Mouse (Mus musculus) adrenal gland (tissue): ENCODE measurements around the gene Rab3il1.

Experiments
- intact Hi-C: fragments of 180-260 bp; cut with DNase I; formaldehyde crosslinking; loops from one replicate; pipeline ENCODE4 v1.15.1; 2025

Rab3il1 gene

DNA sequence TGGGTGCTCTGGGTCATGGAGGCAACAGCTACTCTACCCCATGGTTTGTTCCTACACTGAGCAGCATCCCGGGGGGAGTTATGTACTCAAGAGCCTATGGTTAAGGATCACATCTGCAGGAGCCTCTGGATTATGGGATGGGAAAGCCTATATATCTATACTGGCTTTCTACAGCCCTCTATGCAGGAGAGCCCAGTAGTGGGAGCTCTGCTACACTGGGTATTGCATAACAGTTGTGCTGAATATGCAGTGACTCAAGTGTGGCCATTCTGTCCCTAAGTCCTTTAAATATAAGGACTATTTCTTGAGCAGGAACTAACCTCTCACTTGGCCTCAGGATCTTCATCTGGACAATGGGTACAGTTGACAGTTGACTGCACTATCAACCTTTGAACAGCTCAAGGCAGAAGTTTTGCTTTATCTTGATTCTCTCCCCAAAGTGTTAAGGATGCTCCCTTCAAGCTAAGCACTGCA lies 56.9 kb downstream of the Rab3il1 start:
- intact Hi-C loops = no loop called here

DNA sequence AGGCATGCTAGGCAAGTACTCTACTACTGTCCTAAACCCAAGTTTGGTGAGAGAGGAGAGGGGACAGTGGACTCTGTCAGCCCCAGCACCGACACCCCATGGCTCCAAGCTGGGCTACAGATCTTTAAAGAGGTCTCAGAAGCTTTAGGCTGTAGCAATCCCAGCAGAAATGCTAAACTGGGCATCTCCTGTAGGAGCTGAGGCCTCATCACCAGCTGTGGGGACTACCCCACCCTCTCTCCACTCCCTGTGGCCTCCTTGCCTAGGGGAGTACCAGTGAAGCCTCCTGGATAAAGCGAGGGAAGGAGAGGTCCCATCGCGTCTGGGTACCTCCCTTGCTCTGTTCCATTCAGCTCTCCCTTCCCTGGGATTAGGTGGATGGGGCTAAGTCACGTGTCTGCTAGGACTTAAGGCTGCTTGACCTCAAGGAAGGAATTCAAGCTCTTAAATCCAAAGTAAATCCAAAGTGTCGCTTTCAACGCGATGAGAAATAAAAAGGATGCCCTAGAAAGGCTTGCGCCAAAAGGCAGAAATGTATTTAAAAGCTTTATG lies 57.5 kb downstream of the Rab3il1 start:
- intact Hi-C loops = no loop called here

DNA sequence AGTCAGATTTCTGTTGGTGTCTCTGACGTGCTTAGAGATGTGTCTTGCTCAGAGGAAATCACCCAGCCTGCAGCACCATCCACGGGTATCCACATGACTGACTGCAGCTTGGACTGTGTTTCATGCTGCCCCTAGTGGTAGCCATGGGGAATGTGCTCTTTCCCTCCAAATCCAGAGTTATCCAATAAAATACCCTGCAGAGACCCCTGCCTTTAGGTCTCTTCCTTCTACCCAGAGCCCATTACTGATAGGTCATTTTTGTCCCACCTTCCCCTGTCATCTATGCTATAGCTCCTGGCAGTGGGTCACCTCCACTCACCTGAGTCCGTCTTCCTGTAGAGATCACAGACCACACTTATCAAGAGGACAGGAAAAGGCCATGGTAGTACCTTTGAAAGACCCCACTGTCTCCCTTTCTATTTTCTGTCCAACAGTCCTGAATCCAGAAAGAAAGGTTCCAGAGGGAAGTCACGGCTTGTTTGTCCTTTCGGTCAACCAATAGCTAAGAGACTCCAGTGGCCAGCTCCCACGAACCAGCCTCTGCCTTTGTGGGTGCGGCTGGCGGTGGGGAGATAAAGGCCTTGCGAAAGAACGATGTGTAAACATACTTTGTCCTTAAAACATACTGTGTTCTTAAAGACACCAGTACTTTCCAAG lies 58.6 kb downstream of the Rab3il1 start:
- intact Hi-C loops = loop anchor here (5.0 kb wide), 1 partner anchor 37 kb away; no protein-coding TSS in a partner anchor

DNA sequence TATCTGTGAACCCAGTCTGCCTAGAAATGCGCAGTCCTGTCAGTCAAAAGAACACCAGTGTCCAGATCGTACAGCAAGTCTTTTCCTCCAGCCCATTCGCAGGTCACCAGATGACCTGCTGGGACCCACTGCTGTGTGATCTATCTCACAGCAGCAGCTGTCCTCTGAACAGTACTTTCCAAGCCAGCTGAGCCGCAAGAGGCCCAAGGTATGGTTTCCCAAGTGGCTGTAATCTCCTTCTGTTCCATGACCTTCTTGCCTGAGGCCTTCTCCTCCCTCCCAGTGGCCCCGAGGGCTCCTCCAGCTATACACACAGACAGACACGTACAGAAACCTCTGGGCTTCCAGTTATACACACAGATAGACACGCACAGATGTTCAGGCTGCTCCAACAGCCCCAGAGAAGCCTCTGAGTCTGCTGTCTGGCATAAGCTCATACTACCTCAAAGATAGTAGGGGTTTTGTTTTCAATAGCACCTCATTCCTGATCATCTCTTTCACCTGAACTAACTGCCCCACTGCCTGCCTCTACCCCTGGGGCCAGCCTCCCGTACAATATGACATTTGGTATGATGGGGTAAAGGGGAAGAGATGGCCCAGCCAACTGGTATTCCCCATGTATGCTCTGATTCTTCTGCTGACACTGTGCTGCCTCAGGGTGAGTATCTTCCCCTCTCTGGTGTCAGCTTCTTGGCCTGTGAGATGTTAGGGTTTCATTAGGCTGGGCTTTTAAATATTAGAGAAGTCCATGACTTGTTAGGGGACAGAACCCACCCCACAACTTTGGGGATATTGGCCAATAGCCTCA lies 59.5 kb downstream of the Rab3il1 start:
- intact Hi-C loops = loop anchor here (5.0 kb wide), 1 partner anchor 36 kb away; no protein-coding TSS in a partner anchor

DNA sequence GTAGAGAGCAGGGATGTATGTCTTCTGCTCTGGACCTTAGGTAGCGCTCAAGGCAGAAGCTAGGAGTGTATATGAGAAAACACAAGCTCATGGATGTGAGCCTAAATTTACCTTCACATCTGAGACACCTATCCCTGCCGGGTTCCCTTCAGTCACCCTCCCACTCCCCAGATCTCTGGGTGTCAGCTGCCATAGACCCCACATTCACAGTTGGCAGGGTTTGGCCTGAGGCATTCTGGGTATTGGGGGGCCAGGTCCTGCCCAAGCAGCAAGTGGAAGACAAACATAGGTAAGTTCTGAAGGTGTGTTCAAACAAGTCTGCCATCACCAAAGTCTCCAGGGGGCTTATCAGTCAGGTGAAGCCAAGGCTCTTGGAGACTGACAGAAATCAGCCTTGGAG lies 60.2 kb downstream of the Rab3il1 start:
- intact Hi-C loops = loop anchor here (5.0 kb wide), 1 partner anchor 36 kb away; no protein-coding TSS in a partner anchor

DNA sequence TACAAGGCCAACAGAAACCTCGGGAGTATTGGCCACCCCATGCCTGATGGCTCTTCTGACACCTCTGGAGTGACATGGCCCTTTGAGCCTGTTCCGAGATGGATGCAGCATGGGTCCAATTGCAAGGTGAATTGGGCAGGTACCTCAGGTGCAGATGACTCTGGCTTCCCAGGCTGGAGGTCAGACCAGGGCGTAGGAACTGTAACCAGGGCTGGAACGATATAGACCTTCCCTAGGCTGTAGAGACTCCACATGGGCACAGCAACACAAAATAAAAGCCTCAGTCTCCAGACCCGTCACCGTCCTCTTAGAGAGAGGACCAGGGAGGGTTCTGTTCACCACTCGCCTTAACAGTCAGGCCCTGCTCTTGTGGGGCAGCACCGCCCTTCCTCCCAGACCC lies 60.8 kb downstream of the Rab3il1 start:
- intact Hi-C loops = loop anchor here (5.0 kb wide), 1 partner anchor 35 kb away; no protein-coding TSS in a partner anchor

DNA sequence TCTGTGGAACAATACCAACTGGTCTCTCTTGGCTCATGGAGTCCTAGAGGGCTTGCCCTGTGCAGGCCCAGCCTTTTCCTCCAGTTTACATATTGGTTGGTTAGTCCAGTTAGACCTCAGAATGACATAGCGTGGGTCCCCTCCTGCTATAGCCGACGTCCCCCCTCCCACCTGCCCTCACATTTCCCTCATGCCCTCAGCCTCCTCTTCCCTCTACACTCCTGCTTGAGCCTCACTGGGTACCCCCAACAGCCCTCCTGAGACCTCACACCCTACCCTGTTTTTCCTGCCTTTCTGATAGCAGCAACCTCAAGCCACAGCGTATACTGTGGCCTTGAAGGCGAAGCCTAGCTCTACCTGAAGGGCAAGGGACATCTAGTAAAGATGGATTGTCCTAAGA lies 61.4 kb downstream of the Rab3il1 start:
- intact Hi-C loops = loop anchor here (5.0 kb wide), 1 partner anchor 34 kb away; no protein-coding TSS in a partner anchor

DNA sequence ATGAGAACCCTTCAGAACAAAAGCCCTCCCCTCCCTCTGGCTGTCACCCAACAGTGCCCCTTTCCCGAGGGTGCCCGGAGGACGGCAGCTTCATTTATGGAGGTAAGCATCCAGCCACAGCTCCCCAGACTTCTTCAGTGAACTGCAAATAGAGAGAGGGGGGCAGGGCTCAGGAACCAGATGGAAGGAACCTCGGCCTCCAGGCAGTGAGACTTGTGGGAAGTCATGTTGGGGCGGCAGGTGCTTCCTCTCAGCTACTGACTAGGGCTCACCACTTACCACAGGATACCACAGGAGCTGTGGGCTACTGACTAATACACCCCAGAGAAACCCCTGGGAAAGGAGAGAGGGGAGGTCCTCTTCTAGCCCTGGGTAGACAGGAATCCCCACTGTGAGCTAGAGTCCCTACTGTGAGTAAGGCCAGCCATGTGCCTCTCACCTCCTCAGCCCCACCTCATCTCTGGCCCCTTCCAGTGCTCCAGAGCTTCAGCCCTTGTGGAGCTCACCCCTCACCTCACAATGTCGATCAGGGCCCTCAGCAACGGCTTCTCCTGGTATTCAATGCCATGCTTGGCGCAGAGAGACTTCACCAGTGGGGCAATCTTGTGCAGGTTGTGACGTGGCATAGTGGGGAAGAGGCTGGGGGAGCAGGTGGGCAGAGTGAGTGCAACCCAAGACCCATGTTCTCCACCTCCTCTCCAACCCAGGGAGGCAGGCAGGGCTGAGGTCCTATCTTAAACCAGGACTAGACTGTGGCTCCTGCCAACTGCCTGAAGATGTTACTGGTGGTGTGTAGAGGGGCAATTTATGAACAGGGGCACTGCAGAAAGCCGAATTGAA lies 62.9 kb downstream of the Rab3il1 start:
- intact Hi-C loops = loop anchor here (5.0 kb wide), 1 partner anchor 33 kb away; no protein-coding TSS in a partner anchor

DNA sequence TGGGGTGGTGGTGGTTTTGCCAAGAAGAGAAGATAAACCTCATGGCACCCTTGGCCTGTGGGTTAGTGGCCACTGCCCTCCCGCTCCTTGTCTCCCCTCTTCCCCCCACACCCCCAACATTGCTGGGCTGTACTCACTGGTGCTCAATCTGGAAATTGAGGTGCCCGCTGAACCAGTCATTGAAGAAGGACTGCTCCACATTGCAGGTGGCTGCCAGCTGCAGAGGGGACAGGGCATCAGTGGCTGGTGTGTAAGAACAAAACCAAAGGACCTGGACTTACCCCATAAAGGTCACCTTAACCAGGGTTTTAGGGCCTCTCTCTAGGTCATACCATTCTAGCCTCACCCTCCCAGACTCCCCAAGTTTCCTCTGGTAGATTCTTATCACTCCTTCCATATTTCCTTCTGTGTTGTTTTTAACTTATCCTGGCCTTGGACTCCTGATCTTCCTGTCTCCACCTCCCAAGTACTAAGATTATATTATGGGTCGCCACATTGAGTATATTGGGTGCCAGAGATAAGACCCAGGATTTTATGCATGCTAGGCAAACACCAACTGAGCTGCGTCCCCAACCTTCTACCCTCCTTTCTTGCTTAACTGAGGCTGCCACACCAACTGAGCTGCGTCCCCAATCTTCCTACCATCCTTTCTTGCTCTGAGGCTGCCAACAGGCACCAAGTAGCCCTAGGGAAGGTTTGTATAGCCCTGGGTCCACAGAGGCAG lies 64.2 kb downstream of the Rab3il1 start:
- intact Hi-C loops = no loop called here

DNA sequence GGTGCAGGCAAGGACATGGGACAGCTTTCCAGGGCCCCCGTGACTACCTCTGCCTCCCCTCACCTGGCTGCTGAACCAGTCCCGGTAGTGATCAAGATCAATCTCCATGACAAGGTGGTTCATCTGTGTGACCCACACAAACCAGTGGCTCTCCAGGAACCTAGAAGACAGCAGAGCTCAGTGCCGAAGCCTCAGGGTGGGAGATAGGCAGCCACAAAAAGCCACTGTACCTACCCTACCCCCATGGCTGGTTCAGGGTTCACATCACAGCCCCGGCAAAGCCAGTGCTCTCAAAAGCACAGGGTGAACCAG lies 64.7 kb downstream of the Rab3il1 start:
- intact Hi-C loops = no loop called here

DNA sequence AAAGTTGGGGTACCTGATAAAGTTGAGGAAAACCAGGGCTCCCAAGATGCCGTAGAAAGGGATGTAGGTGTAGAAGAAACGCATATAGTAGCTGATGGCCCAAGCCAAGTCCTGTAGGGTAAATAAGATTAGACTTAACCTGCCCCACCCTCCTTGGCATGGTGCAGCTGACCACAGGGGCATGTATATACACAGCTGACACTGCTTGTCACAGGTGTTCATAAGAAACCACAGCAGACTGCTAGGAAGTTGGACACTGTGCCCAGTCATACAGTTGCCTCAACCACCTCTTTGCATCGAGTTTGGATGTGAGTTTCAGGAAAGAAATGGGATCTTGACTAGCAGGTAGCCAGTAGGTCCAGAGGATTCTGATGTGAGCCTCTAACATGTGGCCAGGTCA lies 65.0 kb downstream of the Rab3il1 start:
- intact Hi-C loops = no loop called here

DNA sequence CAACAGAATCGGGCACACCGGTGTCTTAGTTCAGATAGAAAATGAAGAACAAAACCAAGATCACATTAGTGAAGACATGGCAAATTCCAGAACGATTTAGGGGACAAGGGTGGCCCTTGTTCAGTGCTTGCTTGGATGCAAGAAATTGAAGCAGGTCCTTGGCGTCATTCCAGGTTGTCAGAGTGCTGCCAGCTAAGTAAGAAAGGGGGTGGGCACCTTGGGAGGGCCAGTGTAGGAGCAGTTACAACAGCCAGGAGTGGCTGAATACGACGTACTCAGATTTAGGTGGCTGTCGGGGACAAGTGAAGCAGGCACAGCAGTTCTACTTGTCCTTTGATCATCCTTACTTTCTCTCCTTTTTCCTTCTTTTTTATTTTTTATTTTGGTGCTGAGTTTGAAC lies 66.2 kb downstream of the Rab3il1 start:
- intact Hi-C loops = no loop called here

DNA sequence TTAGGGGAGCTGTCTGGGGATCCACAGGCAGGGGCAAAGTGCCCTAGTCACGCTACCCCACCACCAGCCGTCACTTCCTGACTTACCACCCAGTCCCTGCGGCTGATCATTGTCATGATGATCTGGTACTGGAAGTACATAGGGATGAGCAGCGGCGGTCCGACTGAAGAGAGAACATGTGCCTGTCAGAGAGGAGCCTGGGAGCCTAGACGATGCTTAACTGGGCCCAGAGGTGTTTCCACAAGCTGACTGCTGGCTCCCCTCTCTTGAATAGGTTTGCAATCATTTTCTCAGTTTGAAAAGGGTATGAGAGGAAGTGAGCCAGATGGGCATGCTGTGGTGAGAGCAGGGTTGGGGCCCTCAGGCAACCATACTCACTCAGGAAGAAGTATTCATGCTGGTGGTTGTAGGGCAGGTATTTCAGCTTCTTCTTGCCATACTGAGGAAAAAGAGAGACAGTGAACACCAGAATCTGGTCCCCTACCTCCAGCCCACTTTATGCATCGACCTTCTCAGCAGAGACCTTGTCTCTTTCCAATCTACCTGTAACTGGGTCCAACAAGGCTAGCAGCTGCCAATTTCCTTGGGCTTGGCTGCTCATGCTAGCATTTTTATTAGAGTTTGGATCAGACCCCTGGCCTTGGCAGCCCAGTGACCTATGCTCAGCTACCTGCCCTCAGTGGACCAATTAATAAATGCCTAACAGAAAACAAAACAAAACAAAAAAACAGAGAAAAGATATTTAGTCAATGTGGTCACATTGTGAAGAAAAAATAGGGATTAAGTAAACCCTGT lies 68.9 kb downstream of the Rab3il1 start:
- intact Hi-C loops = no loop called here

DNA sequence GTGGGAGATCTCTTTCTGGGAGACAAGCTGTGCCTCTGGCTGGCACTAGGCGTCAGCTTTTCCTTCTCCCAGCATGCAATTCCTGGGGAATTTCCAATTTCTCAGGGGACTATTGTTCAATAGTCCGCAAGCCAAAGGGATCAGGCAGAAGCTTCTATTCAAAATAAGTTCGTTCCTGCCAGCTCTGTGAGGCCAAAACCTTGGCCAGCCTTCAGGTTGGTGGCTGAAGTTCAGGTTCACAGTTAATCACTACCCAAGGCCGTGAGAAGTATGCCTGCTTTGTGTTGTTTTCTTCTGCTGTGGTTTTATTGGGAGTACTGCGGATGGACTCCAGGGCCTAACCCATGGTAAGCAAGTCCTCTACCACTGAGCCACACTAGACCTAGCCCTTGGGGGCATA lies 69.7 kb downstream of the Rab3il1 start:
- intact Hi-C loops = no loop called here

DNA sequence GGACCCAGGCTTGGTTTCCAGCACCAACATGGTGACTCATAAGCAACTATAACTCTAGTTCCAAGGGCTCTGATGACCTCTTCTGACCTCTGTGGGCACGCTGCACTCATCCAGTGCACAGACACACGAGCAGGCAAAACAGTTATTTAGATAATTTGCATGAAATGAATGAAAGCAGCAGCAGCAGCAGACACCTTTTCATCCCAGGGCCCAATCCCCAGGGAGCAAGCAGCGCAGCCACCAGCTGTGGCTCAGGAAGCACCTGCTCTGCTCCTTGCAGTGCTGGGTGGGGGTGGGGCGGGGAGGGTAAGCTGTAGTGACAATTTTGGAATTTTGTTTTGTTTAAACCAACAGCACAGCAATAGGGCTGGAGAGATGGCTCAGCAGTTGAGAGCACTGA lies 70.4 kb downstream of the Rab3il1 start:
- intact Hi-C loops = no loop called here

DNA sequence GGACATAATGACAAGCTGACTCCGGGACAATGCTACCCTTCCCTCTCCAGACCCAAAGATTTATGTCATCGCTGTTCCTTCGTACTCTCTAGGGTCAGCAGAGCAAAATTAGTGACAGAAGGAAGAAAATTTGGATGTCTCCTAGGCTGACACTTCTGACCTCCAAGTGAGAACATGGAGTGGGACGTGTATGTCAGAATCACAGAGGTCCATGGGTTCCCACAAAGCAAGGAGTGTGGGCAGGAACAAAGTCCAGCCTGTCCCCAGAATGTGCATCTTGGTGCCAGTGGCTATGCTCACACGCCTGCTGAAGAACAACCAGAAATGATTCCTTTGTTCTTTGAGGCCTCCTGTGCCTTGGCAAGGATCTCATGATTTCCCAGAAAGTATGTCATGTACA lies 71.7 kb downstream of the Rab3il1 start:
- intact Hi-C loops = no loop called here

DNA sequence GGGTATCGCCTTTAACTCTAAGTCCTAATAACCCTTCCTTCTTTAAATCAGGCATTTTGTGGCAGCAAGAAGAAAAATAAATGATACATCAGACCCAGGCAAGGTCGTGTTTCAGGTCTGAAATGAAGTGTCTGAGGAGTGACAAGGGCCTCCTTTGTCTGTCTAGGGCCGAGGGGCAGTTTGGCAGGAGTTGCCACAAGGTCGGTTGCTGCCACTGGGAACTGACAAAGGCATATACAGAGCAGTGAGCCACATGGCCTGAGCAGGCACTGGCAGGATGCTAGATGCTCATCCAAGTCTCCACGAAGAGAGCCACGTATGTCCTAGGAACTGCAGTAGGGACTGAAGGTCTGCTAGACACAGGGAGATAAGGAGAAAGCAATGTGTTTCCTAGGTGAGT lies 76.9 kb downstream of the Rab3il1 start:
- intact Hi-C loops = no loop called here

DNA sequence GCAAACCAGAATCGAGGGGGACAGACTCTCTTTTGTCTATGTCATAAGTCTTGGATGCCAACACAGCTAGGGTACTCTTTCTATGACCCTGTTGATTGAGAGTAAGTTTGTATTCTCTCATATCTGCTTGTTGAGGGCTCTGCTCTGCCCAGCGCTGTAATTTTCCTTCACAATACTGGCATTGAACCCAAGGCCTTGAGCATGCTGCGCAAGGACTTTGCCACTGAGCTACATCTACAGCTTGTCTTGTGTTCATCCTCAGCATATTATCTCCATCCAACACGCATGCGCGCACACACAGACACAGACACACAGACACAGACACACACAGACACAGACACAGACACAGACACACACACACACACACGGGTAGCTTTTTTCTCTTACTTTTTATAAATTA lies 78.9 kb downstream of the Rab3il1 start:
- intact Hi-C loops = no loop called here

DNA sequence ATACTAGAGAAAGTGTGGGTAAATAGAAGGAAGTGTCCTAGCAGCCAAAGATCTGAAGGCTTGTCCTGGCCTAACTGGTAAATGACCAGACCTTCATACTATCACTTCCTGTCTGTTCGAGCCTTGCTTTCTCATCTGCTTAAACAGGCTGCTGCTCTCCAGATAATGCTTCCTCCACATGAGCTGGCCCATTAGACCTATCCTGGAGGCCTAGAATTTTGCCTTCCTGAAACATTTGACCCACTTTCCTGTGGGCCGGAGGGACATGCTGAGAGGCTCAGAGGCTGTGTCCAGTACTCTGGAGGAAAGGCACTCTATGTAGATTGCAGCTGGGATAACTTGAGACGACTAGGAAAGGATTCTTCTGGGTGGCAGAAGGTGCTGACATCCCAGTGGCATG lies 80.6 kb downstream of the Rab3il1 start:
- intact Hi-C loops = no loop called here

DNA sequence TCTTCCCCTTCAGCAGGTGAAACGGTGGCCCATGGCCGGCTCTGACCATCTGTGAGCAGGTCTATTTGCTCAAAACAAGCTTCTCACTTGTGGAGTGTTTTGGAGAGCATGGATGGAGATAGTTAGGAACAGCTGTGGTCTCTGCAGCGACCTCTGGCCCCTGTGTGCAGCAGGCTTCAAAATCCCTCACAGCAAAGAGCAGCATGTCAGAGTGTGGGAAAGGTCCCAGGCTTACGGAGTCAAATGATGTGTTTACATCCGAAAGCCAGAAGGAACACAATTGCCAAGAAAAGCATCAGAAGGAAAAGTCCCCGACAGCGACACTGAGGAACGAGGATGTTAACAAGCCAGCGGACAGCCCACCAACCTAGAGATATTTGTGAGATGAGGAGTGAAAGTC lies 84.0 kb downstream of the Rab3il1 start:
- intact Hi-C loops = no loop called here
